Mouse (Mus musculus) intestine, embryonic 16.5 days (tissue): Measurements from ENCODE around the gene Gm6583. TPM values are rescaled to one million over a fixed set of nuclear protein-coding genes. Genes with fewer than 3 reads are reported as not detected.

ENCODE experiments used
- ATAC-seq: fragments of 200-750 bp; cut with Nextera tagmentation; 2 replicates; pipeline ENCODE4 v1.8.0; 2017; ENCODE audit warnings: moderate TSS enrichment, moderate library complexity
- H3K27ac ChIP-seq: fragments of 300-500 bp; sonication (generic); 2 replicates; pipeline ENCODE4 v1.5.1; 2014; ENCODE audit warnings: mild to moderate bottlenecking, low read length
- H3K27me3 ChIP-seq: fragments of 300-500 bp; sonication (generic); replicated peaks from 2 replicates; pipeline ENCODE4 v1.6.1; 2014; ENCODE audit warnings: low read length, control low read depth, mixed read lengths; ENCODE audit not compliant: control insufficient read depth, insufficient read depth
- H3K36me3 ChIP-seq: fragments of 300-500 bp; sonication (generic); 2 replicates; pipeline ENCODE4 v1.6.1; 2014; ENCODE audit warnings: low read length, control low read depth; ENCODE audit not compliant: control insufficient read depth, insufficient read depth
- H3K4me1 ChIP-seq: fragments of 300-500 bp; sonication (generic); 2 replicates; pipeline ENCODE4 v1.6.1; 2014; ENCODE audit warnings: low read length, control low read depth, mixed read lengths; ENCODE audit not compliant: control insufficient read depth, insufficient read depth
- H3K4me2 ChIP-seq: fragments of 300-500 bp; sonication (generic); 2 replicates; pipeline ENCODE4 v1.6.1; 2014; ENCODE audit warnings: low read depth, low read length, control low read depth
- H3K4me3 ChIP-seq: fragments of 300-500 bp; sonication (generic); 2 replicates; pipeline ENCODE4 v1.5.1; 2014; ENCODE audit warnings: mild to moderate bottlenecking, low read length
- H3K9ac ChIP-seq: fragments of 300-500 bp; sonication (generic); 2 replicates; pipeline ENCODE4 v1.6.1; 2014; ENCODE audit warnings: low read depth, low read length
- H3K9me3 ChIP-seq: fragments of 300-500 bp; sonication (generic); 2 replicates; pipeline ENCODE4 v1.6.1; 2016; ENCODE audit warnings: low read length, control low read depth; ENCODE audit not compliant: control insufficient read depth
- WGBS: fragments of 180-500 bp; shearing (Covaris S2); extraction: QIAGEN DNeasy Blood & Tissue Kit; methylation state at CpG from one replicate; pipeline ENCODE4 v1.1.7; 2014; 5-methylcytosine and 5-hydroxymethylcytosine counted together
- polyA plus RNA-seq: library from polyadenylated mRNA; unstranded; fragments of >200 nt; fragmentation: Nextera tagmentation; extraction: Ambion mirVana; gene quantifications from 2 replicates; pipeline ENCODE4 v1.2.1, GENCODE M21; 2015

The Gm6583 gene
- polyA plus RNA-seq, 1 experiment from 2014 or later = 0.22 TPM

- Histone ChIP-seq H3K9me3 (no peaks in the 10 kb centered on the region), H3K4me2 (no peak overlapping the region), H3K27me3 (no peaks in the 10 kb centered on the region), H3K4me3 (no peak overlapping the region), H3K36me3 (peaks cover 8% of the 10 kb centered on the region; the same call in 1 of the 2 replicates), H3K9ac (no peak overlapping the region), H3K27ac (no peak overlapping the region), H3K4me1 (no peaks in the 10 kb centered on the region)
- ATAC-seq = no peak
- 93% methylated on average over 9 of the region's 9 CpGs for WGBS
These were observed 489 bp upstream of the Gm6583 start for GRCm38 (mm10) chr5:112356322-112356721.

- ATAC-seq = no peak
- Histone ChIP-seq H3K4me1 (no peaks in the 10 kb centered on the region), H3K4me2 (no peak overlapping the region), H3K27me3 (no peaks in the 10 kb centered on the region), H3K9me3 (no peaks in the 10 kb centered on the region), H3K4me3 (no peak overlapping the region), H3K27ac (no peak overlapping the region), H3K9ac (no peak overlapping the region), H3K36me3 (peaks cover 9% of the 10 kb centered on the region; the same call in 1 of the 2 replicates)
- 81% methylated on average over 6 of the region's 6 CpGs for WGBS
These were observed 340 bp downstream of the Gm6583 start for GRCm38 (mm10) chr5:112355493-112355892.

GRCm38 (mm10) chr5:112349169-112349568 is 6.7 kb downstream of the Gm6583 start:
- H3K4me2 ChIP-seq = no peak overlapping the region

GRCm38 (mm10) chr5:112346211-112346965 is 9.4 kb downstream of the Gm6583 start:
- no peak overlapping the region for H3K4me3 ChIP-seq
- H3K9me3 ChIP-seq = no peaks in the 10 kb centered on the region
- H3K27me3 ChIP-seq = no peaks in the 10 kb centered on the region
- peaks cover 12% of the 10 kb centered on the region for H3K36me3 ChIP-seq
- H3K4me1 ChIP-seq = peaks cover 28% of the 10 kb centered on the region
- H3K27ac ChIP-seq = no peak overlapping the region
- no peak for ATAC-seq
- 0 out of 2 replicates have a peak overlapping the region, but pooled peaks have one; percentile 39 for H3K4me2 ChIP-seq
- H3K9ac ChIP-seq = no peak overlapping the region
- 75% methylated on average over 16 of the region's 16 CpGs for WGBS

More at GRCm38 (mm10) chr5:112349169-112349568, 6.7 kb downstream of the Gm6583 start:
- Histone ChIP-seq H3K9ac (no peak overlapping the region), H3K27ac (no peak overlapping the region), H3K4me3 (no peak overlapping the region), H3K9me3 (no peaks in the 10 kb centered on the region), H3K36me3 (peaks cover 14% of the 10 kb centered on the region), H3K27me3 (no peaks in the 10 kb centered on the region), H3K4me1 (peaks cover 18% of the 10 kb centered on the region)
- 87% methylated on average over 8 of the region's 8 CpGs for WGBS
- no peak for ATAC-seq

- H3K27me3 ChIP-seq = no peaks in the 10 kb centered on the region
- H3K4me2 ChIP-seq = peak overlapping the region; percentile 83
- peak; percentile 84 for ATAC-seq
- peak overlapping the region; percentile 90 for H3K9ac ChIP-seq
- H3K36me3 ChIP-seq = peaks cover 4% of the 10 kb centered on the region; the same call in 1 of the 2 replicates
- peaks cover 34% of the 10 kb centered on the region for H3K4me1 ChIP-seq
- H3K9me3 ChIP-seq = no peaks in the 10 kb centered on the region
- H3K27ac ChIP-seq = peak overlapping the region; percentile 85
- H3K4me3 ChIP-seq = peak overlapping the region; percentile 94
- 62% methylated on average over 6 of the region's 6 CpGs for WGBS
These were observed 11.5 kb downstream of the Gm6583 start for GRCm38 (mm10) chr5:112344092-112344960.

GRCm38 (mm10) chr5:112343205-112343595 is 12.6 kb downstream of the Gm6583 start:
- peak overlapping the region; percentile 83 for H3K4me2 ChIP-seq
- peaks cover 34% of the 10 kb centered on the region for H3K4me1 ChIP-seq
- no peaks in the 10 kb centered on the region for H3K9me3 ChIP-seq
- H3K27me3 ChIP-seq = no peaks in the 10 kb centered on the region
- H3K27ac ChIP-seq = peak overlapping the region; percentile 84
- WGBS = under 1% methylated on average over 24 of the region's 24 CpGs
- ATAC-seq = peak; percentile 64
- H3K4me3 ChIP-seq = peak overlapping the region; percentile 94
- peak overlapping the region; percentile 90 for H3K9ac ChIP-seq
- H3K36me3 ChIP-seq = peaks cover 9% of the 10 kb centered on the region; the same call in 1 of the 2 replicates

- H3K4me2 ChIP-seq = peak within 1 kb of the TSS; percentile 83
- peak within 1 kb of the TSS; percentile 94 for H3K4me3 ChIP-seq
- 1% methylated on average over 59 of the region's 64 CpGs for WGBS
- no peaks in the 10 kb centered on the region for H3K9me3 ChIP-seq
- H3K36me3 ChIP-seq = peaks cover 13% of the 10 kb centered on the region; the same call in 1 of the 2 replicates
- H3K4me1 ChIP-seq = peaks cover 34% of the 10 kb centered on the region
- peak; percentile 46 for ATAC-seq
- no peaks in the 10 kb centered on the region for H3K27me3 ChIP-seq
- H3K27ac ChIP-seq = peak within 1 kb of the TSS; percentile 84
- peak within 1 kb of the TSS; percentile 90 for H3K9ac ChIP-seq
These were observed 13.2 kb downstream of the Gm6583 start, which contains the start of the genes Srrd and Hps4 for GRCm38 (mm10) chr5:112342463-112343204. Gene Srrd (minus strand): TSS chr5:112343040. Gene Hps4 (plus strand): TSS chr5:112343083.

- Histone ChIP-seq H3K4me2 (no peak overlapping the region), H3K27ac (no peak overlapping the region), H3K4me1 (peaks cover 16% of the 10 kb centered on the region), H3K9ac (no peak overlapping the region), H3K36me3 (peaks cover 34% of the 10 kb centered on the region), H3K27me3 (no peaks in the 10 kb centered on the region), H3K9me3 (no peaks in the 10 kb centered on the region), H3K4me3 (no peak overlapping the region)
- no peak for ATAC-seq
- 58% methylated on average over 7 of the region's 7 CpGs for WGBS
These were observed 16.6 kb downstream of the Gm6583 start for GRCm38 (mm10) chr5:112339215-112339614.
